Mouse (Mus musculus) 416B (cell line): ENCODE measurements around the gene Ripply2.

Experiments
- DNase-seq: peaks from one replicate; pipeline ENCODE4 v3.0.0; 2011; ENCODE audit warnings: low read depth

Ripply2 gene

DNA sequence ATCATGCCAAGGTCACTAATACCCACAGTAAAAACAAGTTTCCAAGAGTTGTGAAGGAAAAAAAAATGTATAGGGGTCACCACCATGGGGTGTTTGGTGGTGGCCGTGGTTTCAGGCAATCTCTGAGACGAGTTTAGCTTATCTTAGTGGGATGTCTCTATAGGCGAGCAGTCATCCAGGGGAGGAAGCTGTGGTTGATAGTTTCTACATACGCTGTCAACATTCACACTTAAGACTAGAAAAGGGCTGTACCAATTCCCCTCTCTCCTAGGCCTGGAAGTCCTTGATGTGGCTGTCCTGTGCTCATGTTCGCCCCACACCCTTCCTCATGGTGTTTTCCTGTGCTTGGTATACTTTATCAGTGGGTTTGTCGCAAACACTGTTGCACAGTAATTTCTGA is 10.4 kb downstream of the Ripply2 start:
- DNase-seq = peak; percentile 81

DNA sequence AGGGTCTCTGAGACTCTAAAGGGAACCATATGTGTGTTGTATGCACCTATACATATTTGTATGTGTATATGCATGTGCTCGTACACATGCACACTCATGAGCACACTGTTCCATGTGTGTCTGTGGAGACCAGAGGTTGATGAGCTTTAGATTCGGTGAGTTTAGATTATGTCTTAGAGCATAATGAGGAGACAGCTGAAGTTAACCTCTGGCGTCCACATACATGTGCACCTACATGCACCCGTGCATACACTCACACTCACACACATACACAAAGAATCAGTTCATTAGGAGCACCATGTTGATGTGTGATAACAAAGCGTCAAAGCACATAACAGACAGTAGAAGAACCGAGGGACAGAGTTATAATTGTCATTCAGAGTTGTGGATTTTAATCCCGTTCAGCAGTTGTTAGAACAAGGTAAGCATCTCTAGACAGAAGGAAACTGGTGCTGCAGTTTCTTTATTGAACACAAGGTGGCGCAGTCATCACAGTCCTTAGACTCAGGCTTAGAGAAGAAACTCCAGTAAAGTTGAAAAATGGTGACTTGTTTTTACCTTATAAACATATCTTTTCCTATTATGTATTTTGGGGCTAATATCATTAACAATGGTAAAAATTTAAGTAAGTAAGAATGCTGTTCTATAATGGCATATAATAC is 12.2 kb downstream of the Ripply2 start:
- DNase-seq = peak; percentile 75

- no peak for DNase-seq
These were observed 16.9 kb downstream of the Ripply2 start for GRCm38 (mm10) chr9:87032196-87032595.

DNA sequence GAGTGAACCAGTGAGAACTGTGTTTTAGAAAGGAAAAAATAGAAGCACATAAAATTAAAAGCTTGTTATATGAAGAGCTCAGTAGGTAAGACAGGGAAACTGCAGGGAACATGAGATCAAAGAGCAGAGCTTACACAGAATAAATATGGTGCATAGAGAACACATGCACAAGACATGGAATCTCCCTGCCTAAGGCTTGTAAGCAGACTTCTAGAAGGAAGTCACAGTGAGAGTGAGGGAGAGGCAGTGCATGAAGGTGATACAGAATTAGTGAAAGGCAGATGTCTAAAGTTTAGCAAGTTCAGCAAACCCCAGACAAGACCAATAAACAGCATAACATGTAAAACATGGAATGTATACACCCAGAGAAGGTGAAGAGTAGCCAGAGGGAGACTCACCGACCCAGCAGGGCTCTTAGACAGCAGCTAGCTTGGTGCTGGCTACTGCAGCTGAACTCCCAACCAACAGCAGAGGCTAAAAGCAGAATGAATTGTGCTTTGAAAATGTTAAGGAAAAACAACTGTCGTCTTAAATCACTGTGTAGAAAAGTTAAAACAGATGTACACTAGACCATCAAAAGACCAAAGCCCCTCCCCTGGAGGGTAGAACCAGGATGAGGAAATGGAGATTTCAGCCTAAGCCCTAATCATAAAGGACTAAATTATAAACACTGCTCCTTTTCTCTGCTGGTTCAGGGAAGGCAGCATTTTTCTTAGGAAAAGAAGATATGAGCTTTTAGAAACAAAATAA is 19.7 kb downstream of the Ripply2 start:
- DNase-seq = no peak

DNA sequence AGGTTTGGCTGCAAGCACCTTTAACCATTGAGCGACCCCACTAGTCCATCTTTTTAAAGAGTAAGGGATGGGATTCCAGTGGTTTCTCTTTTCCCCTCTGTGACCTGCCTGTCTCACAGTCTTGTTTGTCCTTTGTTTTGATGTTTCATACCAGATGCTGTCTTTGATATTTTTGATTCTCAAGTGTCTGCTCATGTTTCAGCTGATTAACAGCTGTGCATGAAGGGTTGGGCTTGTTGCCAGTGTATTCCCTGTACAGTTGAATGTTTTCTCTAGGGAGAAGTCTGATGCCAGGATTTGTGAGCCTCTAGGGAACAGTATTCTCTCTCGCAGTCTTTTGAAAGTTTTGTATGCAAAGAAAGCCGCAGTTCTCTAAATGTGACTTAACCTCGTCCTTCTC is 34.1 kb downstream of the Ripply2 start:
- DNase-seq = no peak

DNA sequence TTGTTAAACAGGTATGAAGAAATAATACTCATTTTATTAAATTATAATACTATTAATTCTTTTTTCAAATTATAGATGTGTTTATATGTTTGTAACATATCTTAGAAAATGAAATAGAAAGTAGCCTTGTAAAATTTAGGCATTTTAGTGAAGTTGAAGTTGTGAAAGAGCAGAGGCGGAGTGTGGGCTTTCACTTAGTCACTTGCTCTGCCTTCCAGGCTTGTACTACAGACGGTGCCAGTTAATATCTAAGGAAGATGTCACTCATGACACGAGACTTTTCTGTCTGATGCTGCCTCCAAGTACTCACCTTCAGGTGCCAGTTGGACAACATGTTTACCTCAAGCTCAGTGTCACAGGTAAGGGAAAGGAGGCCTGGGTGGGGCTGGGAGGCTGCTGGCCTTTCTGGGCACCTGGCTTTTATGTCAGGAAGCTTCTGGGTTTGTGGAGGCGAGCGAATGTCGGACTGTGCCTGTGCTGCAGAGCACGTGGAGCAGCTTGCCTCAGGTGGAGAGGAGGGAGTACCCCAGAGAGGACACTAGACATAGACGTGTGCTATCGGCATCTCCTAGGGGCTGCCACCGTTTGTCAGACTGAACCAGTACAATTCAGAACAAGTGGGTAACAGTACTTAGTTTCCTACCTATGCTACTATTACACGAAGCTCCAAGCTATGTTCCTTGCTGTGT is 40.4 kb downstream of the Ripply2 start:
- DNase-seq = no peak

DNA sequence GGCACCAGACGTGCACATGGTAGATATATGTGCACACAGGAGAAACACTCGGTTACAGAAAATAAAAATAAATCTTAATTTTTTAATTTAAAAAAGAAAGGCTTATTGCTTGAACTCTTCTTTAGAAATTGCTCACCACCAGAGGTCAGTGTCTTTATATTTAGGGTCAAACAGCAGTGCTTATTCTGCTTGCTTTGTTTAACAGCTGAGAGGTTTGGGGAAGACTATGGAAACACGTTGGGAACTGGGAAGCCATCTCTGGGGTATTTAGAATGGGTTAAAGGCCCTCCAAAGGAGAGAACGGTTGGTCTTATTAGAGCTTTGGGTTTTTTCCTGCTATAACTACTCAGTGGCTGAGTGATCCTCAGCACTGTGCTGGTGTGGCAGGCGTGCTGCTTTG is 47.0 kb downstream of the Ripply2 start:
- peak; percentile 11 for DNase-seq

GRCm38 (mm10) chr9:87068160-87068559 is 52.8 kb downstream of the Ripply2 start:
- peak; percentile 53 for DNase-seq
